12 mouse cellular contexts compared by ENCODE assay signal in genomic region chr5:113844106-113844505, GRCm38 (mm10). TPM values are rescaled to one million over a fixed set of nuclear protein-coding genes. Genes with fewer than 3 reads are reported as not detected.
DNase-seq lines count a peak whose midpoint lies in the region; ATAC-seq and TF ChIP-seq lines count a peak whose summit lies in the region.
"Had no signal": no experiment of that assay in that cellular context is flagged by ENCODE, and none has a peak within 500 bp of the region (broad histone marks: within the 10 kb centered on the region; RNA-seq: fewer than 3 reads in every experiment).

No protein-coding gene starts in this region.

- H3K4me2 ChIP-seq in forebrain, embryonic 13.5 days = no peak overlapping the region
- no peak overlapping the region for H3K4me2 ChIP-seq in forebrain, postnatal 0 days (ENCODE audit: low read depth)
- H3K4me2 ChIP-seq in embryonic facial prominence, embryonic 14.5 days (ENCODE audit: low read depth, low read length) = peak overlapping the region; percentile 32
- H3K4me2 ChIP-seq: hindbrain, embryonic 15.5 days; neural tube, embryonic 12.5 days had no signal

- no peak for TF ChIP-seq POLR2A in lung, adult 2 months (IDR thresholded peaks at IDR 0.05; ENCODE audit: borderline replicate concordance, extremely low read depth, low read depth, low read length)
- no peak for TF ChIP-seq POLR2A in kidney, adult 2 months (IDR thresholded peaks at IDR 0.05; ENCODE audit: low read depth, low read length)

- TF ChIP-seq CTCF in forebrain, postnatal 0 days (IDR thresholded peaks at IDR 0.05; ENCODE audit: low read depth) = no peak
- TF ChIP-seq CTCF in lung, adult 2 months (IDR thresholded peaks at IDR 0.05; ENCODE audit: insufficient read depth, low read length) = no peak
- TF ChIP-seq CTCF in kidney, adult 2 months (conservative IDR thresholded peaks at IDR 0.05; ENCODE audit: insufficient read depth, insufficient read length, low read depth, low read length) = no peak

- no peaks in the 10 kb centered on the region for H3K9me3 ChIP-seq in forebrain, embryonic 13.5 days (replicated peaks)
- H3K9me3 ChIP-seq in forebrain, postnatal 0 days (ENCODE audit: low read length) = no peaks in the 10 kb centered on the region
- no peaks in the 10 kb centered on the region for H3K9me3 ChIP-seq in embryonic facial prominence, embryonic 14.5 days (ENCODE audit: control insufficient read depth, low read length)
- H3K9me3 ChIP-seq: hindbrain, embryonic 15.5 days; neural tube, embryonic 12.5 days had no signal

- H3K4me3 ChIP-seq in forebrain, embryonic 13.5 days = no peak overlapping the region
- no peak overlapping the region for H3K4me3 ChIP-seq in forebrain, postnatal 0 days (ENCODE audit: low read depth, low read length)
- H3K4me3 ChIP-seq in lung, adult 2 months (replicated peaks; ENCODE audit: extremely low read depth, low read depth, low read length) = no peak overlapping the region
- no peak overlapping the region for H3K4me3 ChIP-seq in embryonic facial prominence, embryonic 14.5 days (ENCODE audit: low read depth, low read length)
- H3K4me3 ChIP-seq in kidney, adult 2 months (ENCODE audit: insufficient read depth, low read depth, low read length) = no peak overlapping the region
- H3K4me3 ChIP-seq: erythroblast, embryonic 14.5 days; hindbrain, embryonic 15.5 days; neural tube, embryonic 12.5 days had no signal

- no peaks in the 10 kb centered on the region for H3K27me3 ChIP-seq in forebrain, embryonic 13.5 days
- H3K27me3 ChIP-seq in forebrain, postnatal 0 days (ENCODE audit: insufficient read depth, low read length) = no peaks in the 10 kb centered on the region
- H3K27me3 ChIP-seq in embryonic facial prominence, embryonic 14.5 days (replicated peaks; ENCODE audit: control insufficient read depth, insufficient read depth, low read length) = no peaks in the 10 kb centered on the region
- no peaks in the 10 kb centered on the region for H3K27me3 ChIP-seq in kidney, adult 2 months (replicated peaks; ENCODE audit: control insufficient read depth, insufficient read depth, low read length)
- H3K27me3 ChIP-seq: hindbrain, embryonic 15.5 days; neural tube, embryonic 12.5 days had no signal

- DNase-seq in forebrain, postnatal 0 days = no peak
- DNase-seq in lung, adult 18-20 months = peak; percentile 58 to 65
- DNase-seq in lung, adult 2 months = no peak
- peak; percentile 38 for DNase-seq in embryonic facial prominence, embryonic 14.5 days (ENCODE audit: low spot score)
- peak; percentile 44 to 75 for DNase-seq in lung, postnatal 4 days
- DNase-seq in kidney, adult 2 months = no peak
- DNase-seq in cerebellum, adult 11 months = no peak
- DNase-seq: heart, adult 11 months had no signal

- H3K27ac ChIP-seq in forebrain, embryonic 13.5 days = peak overlapping the region; percentile 44; the same call in 1 of the 2 replicates
- H3K27ac ChIP-seq in forebrain, postnatal 0 days (ENCODE audit: low read depth, low read length) = no peak overlapping the region
- H3K27ac ChIP-seq in embryonic facial prominence, embryonic 14.5 days (replicated peaks; ENCODE audit: low read depth, low read length) = peak overlapping the region; percentile 55
- H3K27ac ChIP-seq in kidney, adult 2 months (ENCODE audit: insufficient read depth, low read depth, low read length) = no peak overlapping the region
- H3K27ac ChIP-seq: hindbrain, embryonic 15.5 days; neural tube, embryonic 12.5 days had no signal

- H3K36me3 ChIP-seq in forebrain, embryonic 13.5 days (ENCODE audit: poor library complexity, severe bottlenecking) = peaks cover 83% of the 10 kb centered on the region
- H3K36me3 ChIP-seq in forebrain, postnatal 0 days (ENCODE audit: insufficient read depth) = peaks cover 68% of the 10 kb centered on the region
- peaks cover 59% of the 10 kb centered on the region for H3K36me3 ChIP-seq in embryonic facial prominence, embryonic 14.5 days (ENCODE audit: control insufficient read depth, insufficient read depth, low read length)
- 0 out of 2 replicates have a peak, but pooled peaks cover 2% of the 10 kb centered on the region for H3K36me3 ChIP-seq in kidney, adult 2 months (ENCODE audit: control insufficient read depth, insufficient read depth, low read length)

- no peak for ATAC-seq in forebrain, embryonic 13.5 days
- no peak for ATAC-seq in forebrain, postnatal 0 days
- no peak for ATAC-seq in embryonic facial prominence, embryonic 14.5 days (ENCODE audit: low read depth)

- no peak overlapping the region for H3K9ac ChIP-seq in forebrain, embryonic 13.5 days
- H3K9ac ChIP-seq in forebrain, postnatal 0 days = no peak overlapping the region
- no peak overlapping the region for H3K9ac ChIP-seq in embryonic facial prominence, embryonic 14.5 days (ENCODE audit: low read depth, low read length)
- H3K9ac ChIP-seq: hindbrain, embryonic 15.5 days; neural tube, embryonic 12.5 days had no signal

- H3K4me1 ChIP-seq in forebrain, embryonic 13.5 days = no peaks in the 10 kb centered on the region
- H3K4me1 ChIP-seq in forebrain, postnatal 0 days (ENCODE audit: insufficient read depth) = no peaks in the 10 kb centered on the region
- peaks cover 4% of the 10 kb centered on the region; the same call in 1 of the 2 replicates for H3K4me1 ChIP-seq in lung, adult 2 months (ENCODE audit: control insufficient read depth, insufficient read depth, low read length)
- H3K4me1 ChIP-seq in embryonic facial prominence, embryonic 14.5 days (ENCODE audit: control insufficient read depth, insufficient read depth, low read length) = no peaks in the 10 kb centered on the region
- no peaks in the 10 kb centered on the region for H3K4me1 ChIP-seq in kidney, adult 2 months (ENCODE audit: control insufficient read depth, insufficient read depth, low read length)
- H3K4me1 ChIP-seq: hindbrain, embryonic 15.5 days; neural tube, embryonic 12.5 days had no signal

- 90% methylated on average over 15 of the region's 15 CpGs for WGBS in forebrain, embryonic 13.5 days
- 75% methylated on average over 15 of the region's 15 CpGs for WGBS in forebrain, postnatal 0 days
- 45% methylated on average over 15 of the region's 15 CpGs for WGBS in lung, adult 2 months
- 69% methylated on average over 15 of the region's 15 CpGs for WGBS in embryonic facial prominence, embryonic 14.5 days
- 76% methylated on average over 15 of the region's 15 CpGs for WGBS in kidney, adult 2 months

RNA-seq across cellular contexts. Expression of gene Selplg, which starts 11.7 kb away (rescaled TPM):
- 0.40 and 0.62 TPM in 2 replicates for polyA plus RNA-seq in forebrain, embryonic 13.5 days (2015; fragmentation: Nextera tagmentation; extraction: Ambion mirVana)
- 1.1 and 1.3 TPM in 2 replicates for total RNA-seq in forebrain, postnatal 0 days (2014; rRNA removed)
- 1.8 and 2.4 TPM in 2 replicates for polyA plus RNA-seq in forebrain, postnatal 0 days (2015; fragmentation: Nextera tagmentation; extraction: Ambion mirVana)
- polyA plus RNA-seq in lung, adult 2 months (2012; rRNA removed) = 96.6 and 100 TPM in 2 replicates
- polyA plus RNA-seq in embryonic facial prominence, embryonic 14.5 days (2014; fragmentation: Nextera tagmentation; extraction: Ambion mirVana) = 4.9 and 5.2 TPM in 2 replicates
- 9.6 and 20.5 TPM in 2 replicates for polyA plus RNA-seq in kidney, adult 2 months (2012; rRNA removed)

RNA-seq across cellular contexts. Expression of gene Tmem119, which starts 43.8 kb away (rescaled TPM):
- polyA plus RNA-seq in forebrain, embryonic 13.5 days (2015; fragmentation: Nextera tagmentation; extraction: Ambion mirVana) = 3.4 and 4.4 TPM in 2 replicates
- 5.8 and 8.2 TPM in 2 replicates for total RNA-seq in forebrain, postnatal 0 days (2014; rRNA removed)
- polyA plus RNA-seq in forebrain, postnatal 0 days (2015; fragmentation: Nextera tagmentation; extraction: Ambion mirVana) = 5.9 and 7.1 TPM in 2 replicates
- polyA plus RNA-seq in lung, adult 2 months (2012; rRNA removed) = 59.9 and 72.5 TPM in 2 replicates
- 94.4 and 109 TPM in 2 replicates for polyA plus RNA-seq in embryonic facial prominence, embryonic 14.5 days (2014; fragmentation: Nextera tagmentation; extraction: Ambion mirVana)
- 14.8 and 19.0 TPM in 2 replicates for polyA plus RNA-seq in kidney, adult 2 months (2012; rRNA removed)

Comparison
In these comparisons a context has a peak if more than half of its experiments do, and no peak if none do; other contexts are left out.
1. H3K27ac ChIP-seq: peak in forebrain, embryonic 13.5 days (single experiment) and embryonic facial prominence, embryonic 14.5 days (single experiment); none in forebrain, postnatal 0 days (single experiment) and kidney, adult 2 months (single experiment).
2. DNase-seq: peak in lung, adult 18-20 months (2 of 2), embryonic facial prominence, embryonic 14.5 days (single experiment) and lung, postnatal 4 days (2 of 2); none in forebrain, postnatal 0 days (single experiment), lung, adult 2 months (single experiment), kidney, adult 2 months (single experiment) and cerebellum, adult 11 months (single experiment).